Mouse (Mus musculus) heart, adult 11 months (tissue): ENCODE results near the gene Cadm1.

ENCODE experiments used
- DNase-seq: peaks from one replicate; pipeline ENCODE4 v3.0.0; 2022

The Cadm1 gene

DNA sequence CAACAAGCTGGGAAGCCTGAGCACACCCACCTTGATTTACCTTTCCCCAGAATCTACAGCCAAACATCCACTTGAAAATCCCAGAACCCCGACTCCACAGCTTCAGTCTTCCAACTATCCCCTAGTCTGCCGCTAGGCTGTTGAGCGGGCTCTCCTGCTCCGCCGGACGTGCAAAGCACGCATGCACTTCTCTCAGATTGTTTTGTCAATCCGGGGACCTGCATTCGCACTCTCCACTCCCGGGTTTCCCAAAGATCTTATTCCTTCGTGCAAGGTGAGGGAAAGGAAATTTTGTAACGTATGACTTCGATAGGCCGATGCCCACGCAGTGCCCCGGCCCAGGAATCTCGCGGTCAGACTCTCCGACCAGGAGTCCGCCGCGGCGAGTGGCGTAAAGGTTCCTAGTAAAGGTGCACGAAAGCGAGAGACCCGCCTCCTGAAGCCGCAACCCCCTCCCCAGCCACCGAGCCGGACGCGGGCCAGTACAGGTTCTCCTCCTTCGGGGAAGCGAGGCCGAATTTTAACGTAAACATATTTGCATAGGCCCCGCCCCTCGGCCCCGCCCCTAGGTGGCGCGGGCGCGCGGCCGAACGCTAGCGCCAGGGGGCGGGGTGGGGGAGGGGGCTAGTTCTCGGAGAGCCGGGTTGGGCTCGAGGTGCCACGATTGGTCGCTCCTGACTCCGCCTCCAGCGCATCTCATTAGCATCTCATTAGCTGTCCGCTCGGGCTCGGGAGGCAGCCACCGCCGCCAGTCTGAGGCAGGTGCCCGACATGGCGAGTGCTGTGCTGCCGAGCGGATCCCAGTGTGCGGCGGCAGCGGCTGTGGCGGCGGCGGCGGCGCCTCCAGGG, at the start of gene Cadm1:
Cadm1 (plus strand) TSS at position 572 of the 849 bp plus-strand sequence.
- peak; percentile 100 for DNase-seq

DNA sequence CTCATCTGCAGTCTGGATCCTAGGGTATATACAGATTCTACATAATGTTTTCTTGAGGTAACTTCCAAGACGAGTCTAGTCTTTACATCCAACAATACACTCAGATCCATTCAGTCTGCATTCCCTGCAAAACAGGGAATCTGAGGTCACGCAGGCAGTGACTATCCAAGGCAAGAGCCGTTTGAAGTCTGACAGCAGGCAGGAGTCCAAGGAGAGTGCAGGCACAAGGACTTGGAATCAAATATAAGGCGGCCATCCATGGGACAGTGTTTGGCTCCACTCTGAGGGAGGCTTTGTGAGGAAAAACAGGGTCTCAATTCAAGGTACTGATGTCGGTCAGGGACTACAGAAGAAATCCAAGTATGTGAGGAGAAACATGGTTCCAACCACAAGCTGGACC, 45.5 kb upstream of the Cadm1 start:
- peak; percentile 79 for DNase-seq

GRCm38 (mm10) chr9:47485186-47485585, 44.8 kb upstream of the Cadm1 start:
- peak; percentile 71 for DNase-seq

DNA sequence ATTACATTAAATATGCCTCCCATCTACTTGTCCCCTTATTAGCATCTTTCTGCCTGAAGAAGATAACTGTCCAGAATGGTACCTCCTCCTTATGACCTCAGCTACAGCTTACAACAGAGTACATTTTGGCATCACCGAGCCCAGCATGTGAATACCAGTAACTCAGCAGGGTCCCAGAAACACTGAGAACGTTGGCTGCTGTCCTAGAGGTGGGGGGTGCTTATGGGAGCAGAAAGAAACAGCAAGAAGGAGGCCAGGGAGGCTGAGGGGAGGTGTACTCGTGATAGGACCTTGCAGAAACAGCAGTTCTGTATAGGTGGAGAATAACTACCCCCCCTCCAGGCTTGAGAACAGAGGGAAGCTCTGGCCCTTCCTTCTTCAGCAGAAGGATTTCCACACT, 30.2 kb upstream of the Cadm1 start:
- no peak for DNase-seq

GRCm38 (mm10) chr9:47505956-47506355, 24.0 kb upstream of the Cadm1 start:
- no peak for DNase-seq

DNA sequence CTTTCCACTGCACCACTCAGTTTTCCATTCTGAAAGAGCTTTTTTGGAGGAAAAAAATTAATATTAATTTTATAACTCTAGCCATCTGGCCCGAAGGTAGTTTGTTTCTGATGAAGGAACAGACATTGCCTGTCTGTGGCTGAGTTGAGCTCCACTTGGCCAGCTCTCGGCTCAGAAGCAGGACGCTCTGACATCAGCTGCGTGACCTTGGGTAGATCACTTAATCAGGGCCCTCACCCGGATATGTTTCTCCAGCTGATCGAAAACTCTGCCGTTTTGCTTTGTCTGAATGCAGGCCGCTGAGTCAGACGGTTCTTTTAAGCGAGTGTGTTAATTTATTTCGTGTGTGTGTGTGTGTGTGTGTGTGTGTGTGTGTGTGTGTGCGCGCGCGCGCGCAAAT, 23.1 kb upstream of the Cadm1 start:
- no peak for DNase-seq

DNA sequence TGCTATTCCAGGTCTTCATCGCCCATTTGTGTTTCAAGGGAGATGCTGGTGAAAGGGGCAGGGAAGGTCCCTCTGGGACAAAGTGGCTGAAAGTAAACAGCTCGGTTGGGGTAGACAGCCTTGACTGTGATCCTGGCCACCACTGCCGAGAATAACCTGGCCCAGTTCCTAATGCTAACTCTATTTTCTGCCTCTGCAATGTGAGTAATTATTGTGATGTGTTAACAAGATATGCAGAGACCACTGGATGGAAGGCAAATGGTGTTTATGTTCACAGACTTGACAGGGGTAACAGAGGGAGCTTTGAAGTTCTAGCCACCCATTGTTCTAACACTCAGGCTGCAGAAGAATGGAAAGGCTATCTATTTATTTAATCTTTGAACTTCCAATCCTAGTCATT, 21.9 kb upstream of the Cadm1 start:
- no peak for DNase-seq

DNA sequence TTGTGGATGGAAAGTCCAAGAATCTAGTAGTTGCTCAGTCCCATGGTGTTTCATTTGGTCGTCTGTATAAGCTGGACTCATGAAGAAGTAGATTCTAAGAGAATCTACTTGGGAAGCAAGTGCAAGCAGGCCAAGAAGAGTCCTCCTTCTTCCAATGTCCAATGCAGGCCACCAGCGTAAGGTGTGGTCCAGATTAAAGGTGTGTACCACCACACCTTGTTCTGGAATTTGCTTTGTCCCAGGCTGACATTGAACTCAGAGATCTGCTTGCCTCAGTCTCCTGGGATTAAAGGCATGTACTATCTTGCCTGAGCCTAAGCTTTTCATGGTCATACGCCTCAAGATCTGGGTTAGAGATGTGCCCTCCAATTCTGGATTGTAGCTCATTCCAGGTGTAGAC, 17.5 kb upstream of the Cadm1 start:
- DNase-seq, result peak; percentile 21

DNA sequence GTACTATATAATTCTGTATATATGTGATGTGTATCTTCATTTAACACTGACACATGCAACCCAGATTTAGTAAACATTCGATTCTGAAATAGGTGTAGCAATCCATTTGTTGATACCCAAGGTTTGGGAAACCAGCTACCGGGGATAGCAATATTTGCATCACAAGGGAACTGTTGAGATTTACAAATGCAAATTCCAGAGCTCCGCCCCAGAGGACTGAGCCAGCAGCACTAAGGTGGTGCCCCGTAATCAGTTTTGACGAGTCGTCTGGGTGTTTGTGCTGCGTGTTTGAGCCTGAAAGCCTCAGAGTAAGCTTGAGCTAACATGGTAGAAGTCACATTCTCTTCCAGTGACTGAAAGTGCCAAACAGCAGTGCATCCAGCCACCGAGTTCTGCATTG, 15.7 kb upstream of the Cadm1 start:
- peak; percentile 50 for DNase-seq

GRCm38 (mm10) chr9:47516238-47516637, 13.7 kb upstream of the Cadm1 start:
- peak; percentile 82 for DNase-seq

DNA sequence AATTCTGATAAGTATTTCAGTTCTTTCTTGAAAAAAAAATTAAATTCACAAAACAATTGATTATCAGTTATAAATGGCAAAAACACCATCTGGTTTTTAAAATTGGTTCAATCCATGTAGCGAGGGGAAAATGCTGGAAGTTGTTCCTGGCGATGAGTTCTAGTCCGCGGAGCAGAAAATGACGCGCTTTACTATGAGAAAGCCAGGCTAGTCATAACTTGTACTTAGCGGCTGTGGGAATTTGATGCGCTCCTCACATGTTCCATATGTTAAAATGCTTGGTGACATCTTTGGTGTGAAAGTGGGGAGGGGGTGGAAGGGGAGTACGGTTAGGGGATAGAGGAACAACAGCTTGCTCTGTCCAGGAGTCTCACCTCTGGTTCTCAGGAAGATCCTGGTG, 2.7 kb upstream of the Cadm1 start:
- peak; percentile 27 for DNase-seq

DNA sequence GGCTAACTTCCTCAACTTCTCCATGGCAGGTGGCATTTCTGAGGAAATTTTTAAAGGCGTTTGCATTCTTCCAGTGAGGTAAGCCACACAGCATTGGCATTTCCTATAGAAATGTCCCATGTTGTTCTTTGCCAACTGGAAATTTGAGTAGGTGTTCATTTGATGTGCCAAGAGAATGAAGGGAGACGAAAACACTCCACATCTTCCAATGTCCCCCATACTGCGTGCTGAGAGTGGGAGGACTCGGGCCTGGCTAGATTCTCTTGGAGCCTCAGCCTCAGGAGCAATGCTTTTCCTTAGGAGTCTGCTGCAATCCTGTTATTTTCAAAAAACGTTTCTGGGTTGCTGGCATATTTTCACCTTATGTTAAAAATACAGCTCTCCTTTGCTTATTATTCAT, 2.2 kb upstream of the Cadm1 start:
- DNase-seq, result peak; percentile 29

DNA sequence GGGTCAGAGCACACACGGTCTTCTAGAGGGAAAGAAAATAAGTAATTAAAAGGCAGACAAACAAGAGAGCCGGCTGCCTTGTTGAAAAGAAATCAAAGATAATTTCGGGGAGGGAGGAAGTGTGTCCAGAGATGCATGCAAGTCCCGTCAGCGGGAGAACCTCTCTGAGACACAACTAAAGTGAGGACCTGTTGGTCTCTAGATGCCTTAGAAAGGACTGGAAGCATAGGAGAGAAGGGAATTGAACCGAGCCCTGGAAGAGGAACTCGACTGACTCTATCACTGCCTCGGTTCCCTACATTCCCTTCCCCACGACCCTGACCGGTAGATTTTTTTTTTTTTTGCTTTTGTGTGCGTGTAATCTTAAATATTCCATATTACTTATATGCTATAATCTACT, 791 bp upstream of the Cadm1 start:
- DNase-seq, result no peak

- DNase-seq, result no peak
Observed at GRCm38 (mm10) chr9:47530544-47530921, 560 bp downstream of the Cadm1 start.

GRCm38 (mm10) chr9:47530922-47531850, 1.2 kb downstream of the Cadm1 start:
- peak; percentile 94 for DNase-seq

- DNase-seq, result peak; percentile 81
Observed at GRCm38 (mm10) chr9:47532215-47532865, 2.4 kb downstream of the Cadm1 start.

DNA sequence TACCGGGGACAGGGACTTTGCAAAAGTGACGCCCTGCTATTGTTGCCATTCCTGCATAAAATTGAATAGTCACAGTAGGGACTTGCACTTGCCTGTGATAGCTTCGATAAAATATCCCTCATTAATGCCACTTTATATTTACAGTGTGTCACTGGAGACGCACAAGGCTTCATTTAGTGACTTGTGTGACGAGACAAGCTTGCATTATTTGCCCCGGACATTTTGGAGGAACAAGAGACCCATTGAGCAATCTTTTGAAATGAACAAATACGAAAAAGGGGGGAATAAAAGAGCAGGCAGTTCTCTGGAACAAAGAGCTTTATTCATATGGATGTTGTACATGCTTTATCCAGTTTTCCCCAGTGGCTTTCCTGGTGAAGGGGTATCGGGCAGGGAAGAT, 3.5 kb downstream of the Cadm1 start:
- no peak for DNase-seq

- DNase-seq, result no peak
Observed at GRCm38 (mm10) chr9:47534573-47535475, 4.9 kb downstream of the Cadm1 start.

DNA sequence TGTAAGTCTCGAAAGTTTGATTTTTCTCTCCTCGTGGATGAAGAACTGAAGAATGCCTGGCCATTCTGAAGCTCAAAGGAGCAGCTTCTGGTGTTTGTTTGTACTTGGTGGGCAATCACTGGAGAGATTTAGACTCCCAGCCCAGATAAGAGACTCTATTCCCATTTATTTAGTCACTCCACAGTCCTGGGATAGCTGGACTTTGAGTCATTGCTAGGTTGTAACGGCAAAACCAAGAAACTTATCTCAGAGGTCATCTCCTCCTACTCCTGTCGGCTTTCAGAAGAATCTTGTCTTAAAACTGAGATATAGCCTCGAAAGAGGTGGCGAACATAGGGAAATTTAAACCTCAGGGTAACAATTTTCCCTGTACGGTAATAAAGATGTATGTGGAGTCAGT, 15.3 kb downstream of the Cadm1 start:
- no peak for DNase-seq

DNA sequence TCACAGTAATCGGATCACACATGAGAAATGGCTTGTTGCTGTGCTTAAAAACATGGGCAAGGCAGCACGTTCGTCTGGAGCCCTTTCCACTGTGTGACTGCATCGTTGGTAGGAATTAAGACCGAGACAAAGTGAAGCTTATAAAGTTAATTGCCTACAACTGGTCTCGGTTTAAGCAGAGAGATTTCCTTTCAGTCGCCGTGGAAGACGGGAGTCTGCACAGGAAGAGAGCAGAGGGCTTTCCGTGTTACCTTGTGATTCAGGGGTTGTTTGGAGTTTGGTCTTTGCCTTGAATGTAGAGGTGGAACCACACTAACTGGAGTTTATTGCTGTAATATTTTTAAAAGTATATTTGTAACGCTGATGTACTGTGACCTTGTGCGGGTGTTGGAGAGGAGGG, 15.7 kb downstream of the Cadm1 start:
- DNase-seq, result no peak

DNA sequence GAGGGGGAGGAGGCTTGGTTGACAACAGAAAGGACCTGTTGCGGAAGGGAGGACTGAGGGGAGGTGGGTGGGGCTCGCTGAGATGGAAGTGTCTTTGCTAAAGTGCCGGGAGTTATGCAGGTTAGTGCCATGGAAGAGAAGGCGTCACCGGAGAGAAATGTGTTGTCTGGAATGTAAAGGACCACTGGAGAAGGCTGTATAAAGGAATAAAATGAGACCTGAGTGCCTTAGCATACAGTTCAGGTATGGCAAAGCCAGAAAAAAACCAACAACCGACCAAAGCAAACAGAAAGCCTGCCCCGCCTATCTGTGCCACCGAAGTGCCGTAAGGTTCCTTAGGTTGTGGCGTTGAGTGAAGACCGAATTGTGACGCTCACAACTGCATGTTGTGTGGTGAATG, 18.4 kb downstream of the Cadm1 start:
- DNase-seq, result peak; percentile 62

DNA sequence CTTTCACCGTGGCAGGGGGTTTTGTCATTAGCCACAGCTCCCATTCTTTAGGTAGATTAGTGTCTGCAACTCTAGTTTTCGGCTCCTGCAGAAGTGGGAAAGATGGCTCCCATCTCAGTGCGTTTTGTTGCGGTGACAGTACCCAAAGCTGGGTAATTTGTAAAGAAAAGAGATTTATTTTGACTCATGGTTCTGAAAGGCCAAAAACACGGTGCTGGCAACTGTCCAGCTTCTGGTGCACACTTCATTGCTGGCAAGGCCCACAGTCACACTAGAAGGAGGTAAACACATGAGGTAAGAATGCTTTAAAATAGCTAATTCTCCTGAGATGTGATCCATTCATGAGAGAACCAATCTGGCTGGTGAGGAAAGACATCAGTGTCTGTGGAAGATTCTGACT, 18.9 kb downstream of the Cadm1 start:
- peak; percentile 34 for DNase-seq
